Mouse (Mus musculus) c-Kit-positive CD71-positive TER-119-positive erythroid progenitor cells, embryonic 14.5 days (primary cell): ENCODE measurements around the gene Kif12.
A peak's percentile ranks its signal among the peaks of the same experiment; 100 is the strongest.

Source experiments
- DNase-seq: peaks from one replicate; pipeline ENCODE4 v3.0.0-alpha.2; 2013; ENCODE audit warnings: low spot score

Kif12 gene

DNA sequence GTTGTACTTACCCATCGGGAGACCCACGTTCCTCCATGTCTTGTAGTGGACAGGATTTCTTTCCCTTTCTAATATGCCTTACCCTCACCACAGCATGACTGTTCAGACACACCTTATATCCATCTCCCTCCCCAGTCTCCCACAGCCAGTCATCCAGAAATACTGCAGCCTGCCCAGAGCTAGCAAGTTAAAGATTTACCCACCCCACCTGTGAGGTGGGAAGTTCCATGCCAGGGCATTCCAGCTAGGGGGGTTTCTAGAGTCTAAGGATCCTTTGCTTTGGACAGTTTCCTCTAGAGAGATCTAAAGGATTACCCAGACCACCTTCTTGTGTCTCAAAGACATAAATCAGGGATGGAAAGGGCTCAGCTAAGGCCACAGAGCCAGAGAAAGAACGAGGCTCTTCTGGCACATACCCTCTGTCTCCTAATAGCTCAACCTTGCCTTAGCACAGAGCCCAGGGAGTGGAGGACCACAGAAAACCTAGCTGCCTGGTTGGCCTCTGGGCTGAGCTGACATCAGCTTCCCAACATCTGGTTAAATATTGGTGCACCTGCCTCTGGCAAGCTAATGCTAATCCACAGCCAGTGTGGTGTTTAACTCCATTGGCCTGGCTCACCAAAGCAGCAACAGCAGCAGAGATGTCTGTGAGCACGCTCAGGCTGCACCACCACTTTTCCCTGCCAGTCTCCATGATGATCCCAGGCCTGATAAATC is at the start of gene Kif12:
Gene Kif12, minus strand, starts transcription at position 163 of the 717 bp plus-strand sequence.
- DNase-seq, result no peak

DNA sequence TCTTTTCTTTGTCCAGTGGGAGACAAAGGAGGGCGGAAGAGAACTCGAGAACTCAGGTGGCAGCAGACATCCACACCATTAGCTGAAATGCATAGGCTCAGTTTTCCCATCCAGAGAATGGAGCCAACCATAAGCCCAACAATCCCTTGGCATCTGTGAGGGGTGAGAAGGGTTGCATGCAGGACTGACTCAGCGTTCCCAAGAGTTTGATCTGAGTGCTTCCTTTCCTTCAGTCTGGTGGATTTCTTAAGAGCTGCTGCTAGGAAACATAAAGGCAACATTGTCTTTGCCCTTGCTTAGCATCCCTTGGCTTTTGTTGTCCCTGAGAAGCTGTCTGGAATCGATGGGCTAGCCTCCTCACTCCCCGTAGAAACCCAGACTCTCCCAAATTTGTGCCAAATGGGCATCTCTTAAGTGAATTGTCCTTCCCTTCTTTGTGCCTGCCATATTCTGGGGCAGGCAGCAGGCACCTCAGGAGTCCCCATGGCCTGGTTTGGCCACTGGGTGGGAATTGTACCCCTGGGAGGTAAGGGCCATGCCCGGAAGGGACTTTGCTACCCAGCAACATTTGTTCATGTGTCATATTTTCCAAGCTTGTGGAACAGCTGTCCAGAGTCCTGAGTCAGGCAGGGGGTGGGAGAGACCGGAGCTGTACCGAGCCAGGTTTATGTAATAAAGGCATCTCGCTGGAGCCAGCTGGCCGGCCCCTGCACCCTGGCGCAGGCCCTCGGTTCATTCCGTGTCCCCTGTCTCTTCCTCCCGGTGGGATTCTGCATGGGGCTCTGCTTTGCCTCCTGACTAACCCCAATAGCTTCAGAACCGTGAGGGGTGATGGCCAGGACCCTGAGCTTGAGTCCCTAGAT is 49.4 kb upstream of the Kif12 start:
- DNase-seq, result no peak

DNA sequence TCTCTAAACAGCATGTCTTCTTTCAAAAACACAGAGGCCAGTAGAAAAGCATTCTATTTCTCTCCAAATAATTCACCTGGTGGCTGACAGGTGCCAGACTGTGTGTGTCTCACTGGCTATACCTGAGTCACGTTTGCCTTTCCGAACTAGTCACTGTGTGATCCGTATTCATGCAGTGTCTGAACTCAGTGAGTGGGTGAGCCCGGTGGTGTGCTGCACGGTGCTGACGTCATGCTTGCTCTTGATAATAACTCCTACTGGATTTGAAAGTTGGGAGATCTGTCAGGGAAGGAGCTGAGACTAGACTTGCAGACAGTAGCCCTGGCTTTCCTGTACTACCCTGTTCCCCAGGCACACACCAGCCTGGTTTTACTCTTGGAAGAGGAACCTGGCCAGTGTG is 47.7 kb upstream of the Kif12 start:
- no peak for DNase-seq

DNA sequence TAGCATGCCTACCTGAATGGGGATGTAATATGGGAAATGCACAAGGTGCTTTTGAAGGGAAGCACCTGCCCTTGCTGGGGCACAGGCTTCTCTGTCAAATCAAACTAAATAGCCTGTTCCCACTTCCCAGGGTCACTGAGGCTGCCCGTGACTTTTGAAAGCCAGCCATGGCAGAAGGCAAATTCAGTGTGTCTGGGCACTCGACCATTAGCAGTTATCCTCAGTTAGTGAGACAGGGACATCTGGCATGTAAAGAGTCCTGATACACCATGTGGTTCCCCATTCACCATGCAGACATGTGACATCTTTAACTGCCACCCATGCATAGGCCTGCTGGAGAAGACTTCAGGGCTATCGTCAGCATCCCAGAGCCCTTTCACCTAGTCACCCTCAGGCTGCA is 47.1 kb upstream of the Kif12 start:
- DNase-seq, result no peak

DNA sequence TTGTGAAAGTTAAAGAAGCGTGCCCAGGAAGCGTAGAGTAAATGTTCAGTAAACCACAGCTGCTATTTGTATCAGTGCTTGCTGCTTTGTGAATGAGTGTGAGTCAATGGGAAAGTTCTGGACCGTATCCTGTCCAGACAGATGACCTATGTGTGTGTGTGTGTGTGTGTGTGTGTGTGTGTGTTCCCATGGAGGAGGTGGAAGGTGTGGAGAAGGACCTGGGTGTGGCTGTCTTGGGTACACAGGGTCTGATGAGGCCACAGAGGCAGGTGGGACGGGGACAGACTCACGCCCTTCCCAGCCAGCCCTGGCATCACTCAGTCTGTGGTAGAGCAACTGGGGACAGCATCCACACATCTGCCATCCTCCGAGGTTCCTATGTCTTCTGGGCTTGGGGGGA is 45.6 kb upstream of the Kif12 start:
- DNase-seq, result no peak

DNA sequence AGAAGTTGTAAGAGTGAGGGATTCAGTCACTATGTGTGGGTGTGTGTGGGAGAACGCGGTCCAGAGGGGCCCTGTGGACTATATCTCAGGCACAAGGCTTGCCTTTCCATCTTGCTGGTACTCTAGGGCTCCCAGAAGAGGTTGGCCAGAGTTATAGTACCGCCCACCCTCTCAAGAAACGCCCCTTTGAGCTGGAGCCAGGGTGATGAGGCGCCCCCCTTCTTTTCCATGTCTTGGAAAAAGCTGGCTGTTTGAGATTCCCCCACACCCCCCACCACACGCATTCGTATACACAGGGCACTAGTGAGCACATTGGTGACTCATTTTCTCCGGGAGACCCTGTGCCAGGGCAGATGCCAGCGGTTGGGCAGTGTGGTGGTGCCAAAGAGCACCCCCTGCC is 44.6 kb upstream of the Kif12 start:
- DNase-seq, result no peak

DNA sequence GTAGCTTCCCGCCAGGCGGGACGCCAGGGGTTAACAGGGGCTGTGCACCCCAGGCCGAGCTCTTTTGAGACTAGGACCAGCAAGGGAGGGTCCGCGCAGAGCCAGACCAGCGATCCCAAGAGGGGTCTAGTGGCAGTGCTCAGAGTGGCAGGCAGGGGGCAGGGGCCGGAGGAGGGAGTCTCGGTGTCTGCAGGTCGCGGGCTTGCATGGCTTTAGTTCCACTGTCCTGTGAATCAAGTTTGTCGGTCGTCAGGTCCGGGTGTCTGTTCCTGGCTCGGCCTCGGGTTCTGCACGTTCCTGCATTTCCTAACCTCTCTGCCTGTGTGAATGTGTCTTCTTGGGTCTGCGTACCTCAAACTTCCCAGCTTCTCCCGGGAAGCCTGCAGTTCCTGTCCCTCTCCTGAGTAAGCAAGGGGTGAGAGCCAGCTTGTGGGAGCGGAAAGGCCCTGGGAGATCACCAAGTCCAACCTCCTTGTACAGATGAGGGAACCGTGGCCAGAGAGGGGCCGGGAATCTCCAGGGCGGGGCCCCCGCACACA is 44.1 kb upstream of the Kif12 start:
- no peak for DNase-seq

DNA sequence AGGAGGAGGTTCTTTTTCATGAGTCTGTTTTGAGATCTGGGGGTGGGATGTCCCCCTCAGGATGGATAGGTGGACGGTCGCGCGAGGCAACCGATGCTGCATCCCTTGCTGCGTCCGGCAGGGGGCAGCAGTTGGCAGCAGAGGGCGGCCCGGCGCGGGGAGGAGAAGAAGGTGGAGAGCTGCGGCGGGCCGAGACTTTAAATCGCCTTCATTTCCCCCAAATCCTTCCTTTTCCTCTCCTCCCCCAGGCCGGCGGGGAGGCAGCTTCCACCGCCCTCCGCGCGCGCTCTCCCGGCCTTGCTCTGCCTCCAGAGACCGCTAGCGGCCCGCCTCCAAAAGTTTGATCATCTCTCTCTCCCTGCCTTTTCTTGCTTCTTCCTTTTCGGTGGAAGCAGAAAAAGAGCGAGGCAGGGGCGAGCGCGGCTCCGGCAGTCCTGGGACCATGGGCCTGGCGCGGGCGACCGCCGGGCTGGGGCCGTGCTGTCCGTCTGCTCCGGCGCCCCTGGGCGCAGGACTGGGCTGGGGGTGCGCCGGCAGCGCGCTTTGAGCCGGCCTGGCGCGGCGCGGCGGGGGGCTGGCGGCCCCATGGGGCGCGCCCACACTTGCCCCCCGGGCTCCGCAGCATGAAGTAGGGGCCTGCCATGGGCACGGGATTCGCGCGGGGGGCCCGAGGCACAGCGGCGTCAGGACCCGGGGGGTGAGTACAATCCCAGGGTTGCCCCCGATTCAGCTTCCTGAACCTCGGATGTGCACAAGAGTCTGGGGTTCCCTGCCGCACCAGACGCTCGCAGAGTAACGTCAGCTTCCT is 43.5 kb upstream of the Kif12 start:
- no peak for DNase-seq

DNA sequence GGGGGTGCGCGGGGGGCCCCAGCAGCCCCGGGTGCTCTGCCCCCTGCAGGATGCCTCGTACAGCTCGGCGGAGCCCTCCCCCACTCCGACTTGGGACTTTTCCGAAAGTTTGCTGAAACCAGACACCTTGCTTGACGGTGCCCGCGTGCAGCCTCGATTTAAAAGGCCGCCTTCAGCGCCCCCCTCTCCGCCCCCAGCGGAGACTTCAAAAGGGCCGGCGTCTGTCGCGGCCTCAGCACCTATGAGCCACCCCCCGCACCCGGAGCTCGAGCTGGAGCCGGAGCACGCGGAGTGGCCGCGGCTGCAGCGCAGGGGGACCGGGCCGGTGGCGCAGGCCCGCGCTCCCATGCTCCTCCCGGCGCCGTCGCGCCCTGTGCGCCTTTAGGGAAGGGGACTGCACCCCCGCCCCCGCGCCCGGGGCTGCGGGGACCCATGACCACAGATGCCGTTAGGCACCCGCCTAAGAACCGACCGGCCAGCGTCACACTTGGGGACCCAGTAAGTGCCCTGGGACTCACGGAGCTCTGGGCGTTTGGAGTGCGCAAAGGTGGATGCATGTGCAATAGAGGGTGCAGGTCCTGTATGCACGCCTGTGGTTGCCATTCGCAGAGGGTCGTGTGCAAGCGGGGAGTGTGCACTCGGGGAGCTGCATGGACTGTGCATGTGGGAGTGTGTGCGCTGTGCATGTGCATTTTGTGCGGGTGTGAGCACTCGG is 42.1 kb upstream of the Kif12 start, which contains the start of gene Col27a1:
Gene Col27a1, plus strand, starts transcription at position 98 of the 715 bp plus-strand sequence.
- no peak for DNase-seq

DNA sequence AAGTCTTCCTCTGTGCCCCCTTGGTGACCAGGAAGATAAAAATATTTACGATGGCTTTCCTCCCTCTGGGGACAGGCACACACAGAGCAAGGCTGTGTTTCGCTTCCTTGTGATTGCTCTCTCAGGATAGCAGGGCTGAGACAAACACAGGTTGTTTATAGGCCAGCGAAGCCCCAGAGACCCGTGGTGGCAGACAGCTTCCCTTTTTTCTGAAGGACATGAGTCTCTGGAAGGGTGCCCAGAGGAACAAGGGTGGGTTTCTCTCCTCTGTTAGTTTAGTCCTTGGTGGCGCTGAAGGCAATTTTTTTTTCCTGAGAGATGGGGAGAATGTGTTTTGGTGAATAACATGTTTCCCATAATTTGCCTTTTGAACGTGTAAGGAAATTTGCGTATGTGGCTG is 33.7 kb upstream of the Kif12 start:
- DNase-seq, result no peak

DNA sequence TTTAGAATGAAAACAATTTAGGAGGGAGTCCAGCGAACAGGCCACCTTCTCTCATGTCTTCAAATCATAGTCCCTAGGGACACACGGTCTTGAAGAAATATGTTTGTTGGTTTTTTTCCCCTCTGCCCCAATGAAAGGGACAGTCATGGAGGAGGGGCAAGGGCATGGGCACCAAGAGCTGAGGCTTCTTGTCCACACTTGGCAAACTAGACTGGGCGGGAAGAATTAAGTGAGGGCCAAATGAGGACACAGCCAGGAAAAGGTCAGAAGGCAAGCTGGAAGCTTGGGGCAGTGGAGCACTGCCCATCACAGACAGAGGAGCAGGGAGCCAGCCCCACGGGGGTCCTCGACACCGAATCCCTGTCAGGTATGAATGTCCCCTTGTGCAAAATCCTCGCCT is 31.9 kb upstream of the Kif12 start:
- no peak for DNase-seq

DNA sequence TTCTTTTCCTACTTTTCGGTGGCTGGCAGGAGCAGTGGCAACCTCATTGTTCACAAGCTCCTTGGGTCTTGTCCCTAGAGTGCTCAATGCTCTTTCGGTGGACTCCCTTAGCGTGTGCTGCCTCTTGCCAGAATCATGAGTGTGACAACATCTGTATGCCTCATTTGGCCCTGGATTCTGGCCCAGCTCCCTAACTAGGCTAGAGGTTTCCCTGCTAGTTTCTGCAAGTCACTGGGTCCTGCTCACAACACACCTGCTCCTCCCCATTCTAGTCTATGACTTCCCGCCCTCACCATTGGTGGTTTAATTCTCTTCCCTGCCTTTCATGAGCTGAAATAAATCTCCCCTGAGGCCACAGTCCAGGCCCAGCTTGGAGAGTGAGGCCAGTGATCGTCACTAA is 27.4 kb upstream of the Kif12 start:
- DNase-seq, result no peak

DNA sequence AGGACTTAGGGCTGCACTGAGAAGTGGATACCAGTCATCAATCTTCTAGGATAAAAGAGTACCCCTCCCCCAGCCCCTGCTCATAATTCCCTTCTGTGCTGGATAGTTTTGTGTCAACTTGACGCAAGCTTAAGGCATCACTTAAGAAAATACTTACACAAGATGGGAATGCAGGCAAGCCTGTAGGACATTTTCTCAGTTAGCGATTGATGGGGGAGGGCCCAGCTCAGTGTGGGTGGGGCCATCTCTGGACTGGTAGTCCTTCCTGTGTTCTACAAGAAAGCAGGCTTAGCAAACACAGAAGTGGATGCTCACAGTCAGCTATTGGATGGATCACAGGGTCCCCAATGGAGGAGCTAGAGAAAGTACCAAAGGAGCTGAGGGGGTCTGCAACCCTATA is 22.4 kb upstream of the Kif12 start:
- no peak for DNase-seq

DNA sequence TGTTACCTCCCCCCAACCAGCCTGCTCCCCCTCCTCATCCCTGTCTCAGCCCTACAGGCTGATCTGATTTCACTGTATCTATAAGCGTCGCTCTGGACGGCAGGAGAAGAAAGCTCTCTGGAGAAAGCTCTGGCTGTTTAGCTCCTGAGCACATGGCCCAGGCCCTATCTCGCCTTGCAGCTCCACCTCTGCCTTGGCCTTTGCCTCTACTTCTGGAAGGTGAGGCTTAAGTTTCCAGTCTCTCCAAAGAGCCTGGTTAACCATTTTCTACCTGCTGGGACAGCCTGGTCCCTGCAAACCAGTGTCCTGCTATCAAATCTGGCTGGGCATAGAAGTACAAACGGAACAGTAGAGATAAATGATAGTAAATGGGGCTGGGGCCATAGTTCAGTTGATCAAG is 19.7 kb upstream of the Kif12 start:
- no peak for DNase-seq

DNA sequence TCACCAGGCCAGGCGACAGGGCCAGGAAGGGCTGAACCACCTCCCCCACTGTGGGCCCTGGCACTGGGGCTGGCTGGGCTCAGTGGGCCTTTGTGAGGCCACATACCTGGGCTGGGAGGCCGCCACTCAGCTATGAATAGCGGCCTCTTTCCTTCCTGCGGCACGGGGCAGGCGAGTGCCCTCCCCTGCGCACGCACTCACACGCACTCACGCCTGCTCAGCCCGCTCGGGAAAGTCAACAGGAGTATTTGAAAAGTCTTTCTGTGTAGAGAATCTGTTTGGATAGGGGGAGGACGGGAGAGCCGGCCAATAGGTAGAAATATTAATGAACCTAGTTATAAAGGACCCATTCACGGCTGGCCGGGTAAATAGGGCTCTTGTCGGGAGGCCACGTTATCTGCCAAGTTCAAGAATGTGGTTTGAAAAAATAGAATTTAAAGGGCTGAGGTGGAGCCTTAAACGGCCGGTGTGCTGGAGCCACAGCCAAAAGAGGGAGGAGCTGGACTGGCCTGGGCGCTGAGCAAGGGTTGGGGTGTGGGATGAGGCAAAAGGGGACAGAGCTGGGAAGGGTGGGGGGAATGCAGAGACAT is 14.4 kb upstream of the Kif12 start:
- no peak for DNase-seq

DNA sequence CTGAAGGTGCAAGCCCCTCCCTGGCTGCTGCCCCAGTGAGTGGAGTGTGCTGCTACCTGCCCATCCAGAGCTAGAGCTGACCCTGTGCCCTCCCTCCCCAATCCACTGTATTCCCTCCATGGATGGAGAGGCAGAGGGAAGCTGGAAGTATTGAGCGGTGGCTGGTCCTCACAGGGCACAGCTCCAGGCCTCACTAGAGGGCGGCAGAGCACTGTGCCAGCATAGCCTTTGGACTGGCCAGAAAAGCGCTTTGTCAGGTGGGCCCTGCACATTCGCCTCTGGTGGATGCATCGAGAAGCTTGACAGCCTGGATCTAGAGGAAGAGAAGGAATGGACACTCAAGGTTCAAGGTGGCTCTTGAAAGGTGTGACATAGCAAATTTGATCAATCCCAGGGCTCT is 9.6 kb upstream of the Kif12 start:
- DNase-seq, result no peak

DNA sequence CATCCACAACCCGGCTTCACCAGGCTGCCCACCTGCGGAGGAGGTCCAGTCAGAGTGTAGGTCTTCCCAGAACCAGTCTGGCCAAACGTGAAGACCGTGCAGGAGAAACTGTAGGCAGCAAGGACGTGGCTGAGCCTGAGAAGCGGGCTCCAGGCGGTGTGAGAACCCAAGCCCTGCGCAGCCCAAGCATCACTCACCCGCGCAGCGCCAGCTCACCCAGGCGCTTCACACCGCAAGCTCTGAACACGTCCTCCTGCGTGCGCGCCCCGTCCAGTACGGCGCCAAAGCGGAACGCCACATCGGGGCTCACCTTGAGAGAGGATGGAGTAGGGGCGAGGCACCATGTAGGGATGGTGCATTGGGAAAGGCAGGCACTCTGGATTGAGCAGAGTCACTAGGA is 809 bp downstream of the Kif12 start:
- no peak for DNase-seq

DNA sequence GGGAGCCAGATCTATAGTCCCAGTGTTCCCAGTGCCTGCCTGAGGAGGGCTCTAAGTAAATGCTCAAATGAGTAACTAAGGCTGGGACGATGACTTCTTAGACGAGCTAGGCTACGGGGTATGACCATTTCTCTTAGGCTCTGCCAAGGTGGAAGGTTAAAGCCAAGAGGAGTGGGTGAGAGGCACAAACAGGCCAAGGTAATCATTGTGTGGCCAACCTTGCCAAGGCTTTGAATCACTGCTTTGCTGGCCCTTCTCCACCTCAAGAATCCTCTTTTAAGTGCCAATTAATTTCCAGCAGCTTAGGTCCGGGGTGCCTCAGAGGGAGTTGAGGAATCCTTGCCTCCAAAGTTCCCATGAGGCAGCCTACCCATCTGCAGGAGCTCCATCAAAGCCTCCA is 1.9 kb downstream of the Kif12 start:
- no peak for DNase-seq

DNA sequence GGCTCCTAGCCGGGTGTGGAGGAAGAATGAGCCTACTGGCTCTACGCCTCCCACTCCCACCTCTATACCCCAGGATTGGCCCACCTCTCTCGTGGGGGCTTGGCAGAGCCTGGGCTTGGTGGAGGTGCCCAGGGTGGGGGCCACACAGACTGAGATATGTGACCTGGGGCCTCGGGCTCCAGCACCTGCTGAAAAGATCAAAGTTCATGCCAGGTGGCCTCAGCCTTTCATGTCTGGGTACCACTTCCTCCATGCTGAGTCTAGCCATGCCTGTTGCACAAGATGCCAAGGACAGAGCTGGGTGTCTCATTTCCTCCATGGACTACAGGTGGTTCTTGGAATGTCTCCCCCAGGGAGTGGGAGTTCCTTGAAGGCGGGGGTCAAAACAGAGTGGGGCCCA is 5.6 kb downstream of the Kif12 start:
- no peak for DNase-seq

DNA sequence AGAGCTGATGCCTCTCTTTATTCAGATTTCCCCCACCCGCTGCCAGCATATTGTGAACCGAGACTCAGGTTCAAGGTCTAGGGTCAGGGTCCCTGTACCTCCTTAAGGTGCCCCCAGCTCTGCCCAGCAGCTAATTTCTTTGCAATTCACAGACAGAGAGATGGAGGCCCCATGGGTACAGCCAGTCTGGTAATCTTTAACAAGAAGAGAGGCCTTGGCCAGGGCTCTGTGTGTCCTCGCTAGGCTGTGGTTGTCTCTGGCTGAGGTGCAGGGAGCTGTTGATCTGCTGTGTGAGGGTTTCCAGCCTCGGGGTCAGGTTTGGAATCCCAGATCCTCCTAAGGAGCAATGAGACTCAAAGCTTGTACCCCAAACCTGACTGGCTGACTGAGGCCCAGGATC is 6.3 kb downstream of the Kif12 start:
- DNase-seq, result no peak

DNA sequence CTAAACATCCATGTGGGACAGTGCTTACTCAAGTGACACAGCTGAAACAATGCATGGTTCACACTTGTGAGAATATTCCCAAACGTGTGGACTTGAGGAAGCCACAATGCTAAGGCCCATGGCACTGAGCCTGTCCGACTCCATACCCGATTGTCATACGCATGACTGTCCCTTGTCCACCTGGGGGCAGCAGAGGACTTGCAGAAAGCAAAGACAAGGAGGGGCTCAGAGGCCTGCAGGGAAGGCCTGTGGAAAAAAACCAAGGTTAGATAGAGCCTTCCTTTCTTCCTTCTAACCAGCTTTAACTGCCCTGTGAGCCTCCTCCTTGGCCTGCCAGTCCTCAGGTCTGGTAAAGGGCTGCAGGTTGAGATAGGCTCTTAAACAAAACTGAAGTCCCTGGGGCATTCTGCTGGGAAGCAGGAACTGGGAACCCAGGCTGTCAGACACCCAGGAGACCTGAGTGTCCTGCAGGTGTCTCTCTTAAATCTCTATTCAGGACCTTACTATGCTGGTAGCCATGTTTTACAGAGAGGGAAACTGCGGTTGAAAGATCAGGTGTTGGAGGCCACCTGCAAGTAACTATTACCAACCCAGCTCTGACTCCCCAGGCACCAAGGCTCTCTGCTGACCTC is 12.9 kb downstream of the Kif12 start:
- DNase-seq, result peak; percentile 20
